Comparison of ENCODE assay signal across 9 mouse cellular contexts in the genomic region with DNA sequence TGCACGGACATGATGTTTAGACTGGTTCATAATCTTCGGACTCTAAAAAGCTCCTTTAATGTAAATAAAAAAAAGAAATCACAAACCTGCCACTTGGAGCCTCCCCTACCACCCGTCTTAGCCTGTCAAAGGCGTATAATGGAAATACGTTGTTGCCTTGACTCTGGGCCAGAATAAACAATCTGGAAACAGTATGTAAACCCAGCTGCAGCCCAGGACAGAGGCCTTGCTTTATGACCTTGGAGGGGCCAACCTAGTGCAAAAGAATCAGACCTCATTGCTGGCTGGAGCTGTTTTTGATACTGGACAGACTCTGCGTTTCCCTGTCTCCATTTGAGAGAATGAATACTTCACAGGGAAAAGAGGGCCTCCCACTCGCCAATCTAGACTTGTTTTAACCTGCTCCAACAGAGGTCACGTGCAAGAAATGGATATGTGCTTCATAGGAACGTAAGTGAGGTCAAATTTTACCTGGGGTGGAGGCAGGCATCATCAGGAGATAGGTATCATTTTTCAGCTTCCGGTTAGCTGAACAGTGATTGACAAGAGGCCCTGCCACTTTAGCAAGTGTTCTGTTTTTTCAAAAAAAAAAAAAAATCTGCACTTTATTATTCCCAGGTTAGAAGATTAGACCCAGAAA.
DNase-seq lines count a peak whose midpoint lies in the region; ATAC-seq and TF ChIP-seq lines count a peak whose summit lies in the region.
"Had no signal": no experiment of that assay in that cellular context is flagged by ENCODE, and none has a peak within 500 bp of the region (broad histone marks: within the 10 kb centered on the region; RNA-seq: fewer than 3 reads in every experiment).

No protein-coding gene starts in this region.

- no peaks in the 10 kb centered on the region for H3K27me3 ChIP-seq in kidney, postnatal 0 days (ENCODE audit: insufficient read depth, low read length)
- no peaks in the 10 kb centered on the region for H3K27me3 ChIP-seq in kidney, adult 2 months (replicated peaks; ENCODE audit: control insufficient read depth, insufficient read depth, low read length)
- H3K27me3 ChIP-seq in embryonic facial prominence, embryonic 12.5 days = no peaks in the 10 kb centered on the region

- H3K4me2 ChIP-seq in kidney, postnatal 0 days (ENCODE audit: low read length) = peak overlapping the region; percentile 44
- peak overlapping the region; percentile 18; the same call in 1 of the 2 replicates for H3K4me2 ChIP-seq in embryonic facial prominence, embryonic 12.5 days (replicated peaks)

- H3K9me3 ChIP-seq in kidney, postnatal 0 days (replicated peaks; ENCODE audit: low read length) = no peaks in the 10 kb centered on the region
- no peaks in the 10 kb centered on the region for H3K9me3 ChIP-seq in embryonic facial prominence, embryonic 12.5 days

- no peak overlapping the region for H3K4me3 ChIP-seq in kidney, postnatal 0 days (replicated peaks; ENCODE audit: low read depth, low read length)
- H3K4me3 ChIP-seq in kidney, adult 2 months (ENCODE audit: insufficient read depth, low read depth, low read length) = no peak overlapping the region
- no peak overlapping the region for H3K4me3 ChIP-seq in embryonic facial prominence, embryonic 12.5 days
- H3K4me3 ChIP-seq: heart, adult 2 months; myocyte had no signal

- WGBS in kidney, postnatal 0 days = 24% methylated on average over 10 of the region's 10 CpGs
- 61% methylated on average over 10 of the region's 10 CpGs for WGBS in kidney, adult 2 months
- WGBS in embryonic facial prominence, embryonic 12.5 days = 27% methylated on average over 10 of the region's 10 CpGs

- ATAC-seq in kidney, postnatal 0 days (replicated peaks; ENCODE audit: low FRiP score, low read depth) = 0 out of 2 replicates have a peak, but pooled peaks have one; percentile 60
- ATAC-seq in activated CD4-positive, CD25-positive, alpha-beta regulatory T cell, adult 4 months = peak; percentile 56
- no peak for ATAC-seq in embryonic facial prominence, embryonic 12.5 days (ENCODE audit: insufficient number of reproducible peaks, insufficient read depth, low FRiP score, low TSS enrichment)

- TF ChIP-seq CTCF in kidney, postnatal 0 days (IDR thresholded peaks at IDR 0.05; ENCODE audit: low read depth) = no peak
- no peak for TF ChIP-seq CTCF in kidney, adult 2 months (conservative IDR thresholded peaks at IDR 0.05; ENCODE audit: insufficient read depth, insufficient read length, low read depth, low read length)

- H3K36me3 ChIP-seq in kidney, postnatal 0 days (ENCODE audit: insufficient read depth, low read length) = no peaks in the 10 kb centered on the region
- no peaks in the 10 kb centered on the region for H3K36me3 ChIP-seq in kidney, adult 2 months (ENCODE audit: control insufficient read depth, insufficient read depth, low read length)
- no peaks in the 10 kb centered on the region for H3K36me3 ChIP-seq in embryonic facial prominence, embryonic 12.5 days

- TF ChIP-seq POLR2A in kidney, adult 2 months (IDR thresholded peaks at IDR 0.05; ENCODE audit: low read depth, low read length) = no peak

- peak; percentile 37 for DNase-seq in kidney, postnatal 0 days (ENCODE audit: low spot score)
- DNase-seq in kidney, adult 2 months = no peak
- DNase-seq in neural tube, embryonic 10.5 days (ENCODE audit: extremely low spot score, low spot score) = peak; percentile 27
- DNase-seq in layer of hippocampus, postnatal 36 days = no peak
- DNase-seq in cerebellum, postnatal 36 days = no peak

- H3K9ac ChIP-seq in kidney, postnatal 0 days (ENCODE audit: low read depth, low read length) = 0 out of 2 replicates have a peak overlapping the region, but pooled peaks have one; percentile 19
- no peak overlapping the region for H3K9ac ChIP-seq in embryonic facial prominence, embryonic 12.5 days

- peaks cover 19% of the 10 kb centered on the region for H3K4me1 ChIP-seq in kidney, postnatal 0 days (replicated peaks; ENCODE audit: insufficient read depth, low read length)
- H3K4me1 ChIP-seq in kidney, adult 2 months (ENCODE audit: control insufficient read depth, insufficient read depth, low read length) = no peaks in the 10 kb centered on the region
- peaks cover 34% of the 10 kb centered on the region for H3K4me1 ChIP-seq in embryonic facial prominence, embryonic 12.5 days

- H3K27ac ChIP-seq in kidney, postnatal 0 days = no peak overlapping the region
- no peak overlapping the region for H3K27ac ChIP-seq in kidney, adult 2 months (ENCODE audit: insufficient read depth, low read depth, low read length)
- peak overlapping the region; percentile 74 for H3K27ac ChIP-seq in embryonic facial prominence, embryonic 12.5 days
- H3K27ac ChIP-seq: heart, adult 2 months had no signal

Comparison
In these comparisons a context has a peak if more than half of its experiments do, and no peak if none do; other contexts are left out.
1. DNase-seq: peak in kidney, postnatal 0 days (single experiment) and neural tube, embryonic 10.5 days (single experiment); none in kidney, adult 2 months (single experiment), layer of hippocampus, postnatal 36 days (0 of 2) and cerebellum, postnatal 36 days (0 of 2).